Mouse (Mus musculus) kidney, adult 2 months (tissue): ENCODE measurements at regions not wholly inside any gene's neighbourhood (a gene's known extent, or its start where the extent isn't known, plus 50 kb on each side); places are given as distances from the start of the nearest gene placed in this dataset.

Source experiments
- DNase-seq: peaks from one replicate; pipeline ENCODE4 v3.0.0; 2021
- H3K27ac ChIP-seq: fragments of 200-500 bp; 2 replicates; pipeline ENCODE4 v1.5.1; 2012; ENCODE audit warnings: low read depth, low read length, control low read depth, inconsistent platforms; ENCODE audit not compliant: insufficient read depth
- H3K27me3 ChIP-seq: fragments of 200-500 bp; replicated peaks from 2 replicates; pipeline ENCODE4 v1.6.1; 2012; ENCODE audit warnings: mild to moderate bottlenecking, moderate library complexity, low read length, inconsistent platforms; ENCODE audit not compliant: control insufficient read depth, insufficient read depth
- H3K36me3 ChIP-seq: fragments of 200-500 bp; 2 replicates; pipeline ENCODE4 v1.6.1; 2012; ENCODE audit warnings: mild to moderate bottlenecking, moderate library complexity, low read length, inconsistent platforms; ENCODE audit not compliant: control insufficient read depth, insufficient read depth
- H3K4me1 ChIP-seq: fragments of 200-500 bp; 2 replicates; pipeline ENCODE4 v1.6.1; 2011; ENCODE audit warnings: low read length; ENCODE audit not compliant: control insufficient read depth, insufficient read depth
- H3K4me3 ChIP-seq: fragments of 200-500 bp; 2 replicates; pipeline ENCODE4 v1.5.1; 2011; ENCODE audit warnings: mild to moderate bottlenecking, low read depth, low read length, control low read depth; ENCODE audit not compliant: insufficient read depth
- CTCF ChIP-seq: fragments of 200-500 bp; conservative IDR thresholded peaks from 2 replicates; pipeline ENCODE4 v1.5.1; 2011; ENCODE audit warnings: low read depth, mild to moderate bottlenecking, control low read depth, low read length, moderate library complexity, mixed read lengths; ENCODE audit not compliant: insufficient read depth, insufficient read length
- POLR2A ChIP-seq: fragments of 200-500 bp; IDR thresholded peaks from one replicate; pipeline ENCODE4 v1.6.1; 2011; ENCODE audit warnings: low read depth, low read length, control low read depth
- WGBS: fragments of 180-500 bp; shearing (Covaris S2); methylation state at CpG from one replicate; pipeline ENCODE4 v1.1.7; 2018; 5-methylcytosine and 5-hydroxymethylcytosine counted together

- DNase-seq: no peak
- Histone ChIP-seq H3K4me1 (no peaks in the 10 kb centered on the region), H3K4me3 (no peak overlapping the region), H3K27ac (no peak overlapping the region), H3K27me3 (no peaks in the 10 kb centered on the region), H3K36me3 (no peaks in the 10 kb centered on the region)
- 52% methylated on average over 6 of the region's 6 CpGs for WGBS
- TF ChIP-seq CTCF (no peak), POLR2A (no peak)
Measured at GRCm38 (mm10) chr3:139780054-139780453, 574.6 kb downstream of the Stpg2 start.

DNA sequence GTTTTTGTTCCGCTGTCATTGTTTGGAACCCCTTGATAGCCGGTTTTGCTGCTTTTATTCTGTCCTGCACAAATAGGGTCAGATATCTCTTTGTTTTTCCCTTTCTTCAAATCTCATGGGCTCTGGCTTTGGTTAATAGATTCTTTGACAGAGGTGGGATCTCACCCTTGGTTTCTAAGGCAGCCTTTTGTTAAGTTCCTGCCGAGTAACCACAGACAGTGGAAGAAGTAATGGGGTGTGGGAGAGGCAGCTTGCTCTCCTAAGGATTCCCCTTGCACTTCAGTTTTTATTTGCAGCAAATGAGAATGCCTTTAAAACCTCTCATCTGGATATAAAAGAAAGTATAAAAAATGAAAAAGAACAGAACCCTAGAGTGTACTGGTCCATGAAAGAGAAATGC, 577.9 kb downstream of the Stpg2 start:
- TF ChIP-seq POLR2A: no peak
- no peak for TF ChIP-seq CTCF
- DNase-seq: no peak
- Histone ChIP-seq H3K4me1 (no peaks in the 10 kb centered on the region), H3K36me3 (no peaks in the 10 kb centered on the region), H3K4me3 (no peak overlapping the region), H3K27ac (no peak overlapping the region), H3K27me3 (no peaks in the 10 kb centered on the region)
- WGBS: 65% methylated on average over 3 of the region's 3 CpGs

GRCm38 (mm10) chr3:139786510-139786909, 581.0 kb downstream of the Stpg2 start:
- H3K4me1 ChIP-seq: no peaks in the 10 kb centered on the region
- 74% methylated on average over 1 of the region's 1 CpGs for WGBS

GRCm38 (mm10) chr3:139788854-139789253, 583.4 kb downstream of the Stpg2 start:
- H3K27ac ChIP-seq: no peak overlapping the region
- H3K36me3 ChIP-seq: no peaks in the 10 kb centered on the region
- no peaks in the 10 kb centered on the region for H3K4me1 ChIP-seq
- no peak overlapping the region for H3K4me3 ChIP-seq
- TF ChIP-seq POLR2A (no peak), CTCF (no peak)
- no peak for DNase-seq
- H3K27me3 ChIP-seq: no peaks in the 10 kb centered on the region
- WGBS: 70% methylated on average over 2 of the region's 2 CpGs

More at GRCm38 (mm10) chr3:139786510-139786909, 581.0 kb downstream of the Stpg2 start:
- H3K27ac ChIP-seq: no peak overlapping the region
- H3K4me3 ChIP-seq: no peak overlapping the region
- no peaks in the 10 kb centered on the region for H3K27me3 ChIP-seq
- no peaks in the 10 kb centered on the region for H3K36me3 ChIP-seq
- TF ChIP-seq CTCF: no peak
- DNase-seq: no peak

GRCm38 (mm10) chr3:139796685-139797084, 591.2 kb downstream of the Stpg2 start:
- 78% methylated on average over 1 of the region's 1 CpGs for WGBS

DNA sequence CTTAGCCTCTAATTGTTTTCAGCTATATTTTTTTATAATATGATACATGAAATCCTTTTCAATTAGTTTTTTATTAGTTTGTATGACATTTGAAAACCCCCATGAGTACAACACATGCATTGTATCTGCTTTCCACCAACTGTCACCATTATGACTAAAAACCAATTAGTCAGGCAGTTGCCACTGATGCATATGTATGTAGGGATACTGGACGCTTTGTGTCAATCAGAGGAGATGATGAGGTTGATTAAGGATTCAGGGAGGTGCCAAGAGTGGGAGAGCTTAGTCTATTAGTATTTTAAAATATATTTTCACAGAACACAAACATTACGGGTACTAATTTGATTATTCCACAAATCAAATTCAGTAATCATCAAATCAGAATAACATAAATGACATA, 593.6 kb downstream of the Stpg2 start:
- H3K27me3 ChIP-seq: no peaks in the 10 kb centered on the region; the same call in 1 of the 2 replicates
- H3K4me1 ChIP-seq: no peaks in the 10 kb centered on the region
- H3K36me3 ChIP-seq: no peaks in the 10 kb centered on the region
- H3K27ac ChIP-seq: no peak overlapping the region
- TF ChIP-seq POLR2A (no peak), CTCF (no peak)
- DNase-seq: no peak
- 88% methylated on average over 2 of the region's 2 CpGs for WGBS
- no peak overlapping the region for H3K4me3 ChIP-seq

More at GRCm38 (mm10) chr3:139796685-139797084, 591.2 kb downstream of the Stpg2 start:
- no peaks in the 10 kb centered on the region for H3K4me1 ChIP-seq
- TF ChIP-seq CTCF: no peak
- no peak for TF ChIP-seq POLR2A
- H3K27ac ChIP-seq: no peak overlapping the region
- H3K36me3 ChIP-seq: no peaks in the 10 kb centered on the region
- H3K4me3 ChIP-seq: no peak overlapping the region
- no peak for DNase-seq
- no peaks in the 10 kb centered on the region; the same call in 1 of the 2 replicates for H3K27me3 ChIP-seq

- WGBS: 62% methylated on average over 7 of the region's 7 CpGs
- no peaks in the 10 kb centered on the region for H3K36me3 ChIP-seq
- no peak for DNase-seq
- no peak overlapping the region for H3K4me3 ChIP-seq
- no peak overlapping the region for H3K27ac ChIP-seq
- no peak for TF ChIP-seq POLR2A
- TF ChIP-seq CTCF: no peak
- H3K4me1 ChIP-seq: no peaks in the 10 kb centered on the region
- no peaks in the 10 kb centered on the region for H3K27me3 ChIP-seq
Measured at GRCm38 (mm10) chr3:139802716-139803710, 597.5 kb downstream of the Stpg2 start.
